Mouse (Mus musculus) liver, embryonic 13.5 days (tissue): ENCODE measurements at regions not wholly inside any gene's neighbourhood (a gene's known extent, or its start where the extent isn't known, plus 50 kb on each side); places are given as distances from the start of the nearest gene placed in this dataset.

Experiments
- ATAC-seq: fragments of 200-750 bp; cut with Nextera tagmentation; 2 replicates; pipeline ENCODE4 v1.8.0; 2017; ENCODE audit warnings: low read depth, mild to moderate bottlenecking, moderate number of reproducible peaks, moderate library complexity
- DNase-seq: peaks from one replicate; pipeline ENCODE4 v3.0.0; 2022
- H3K27ac ChIP-seq: fragments of 300-500 bp; sonication (generic); 2 replicates; pipeline ENCODE4 v1.5.1; 2015; ENCODE audit warnings: moderate library complexity, mild to moderate bottlenecking, inconsistent platforms
- H3K27me3 ChIP-seq: fragments of 300-500 bp; sonication (generic); 2 replicates; pipeline ENCODE4 v1.6.1; 2015; ENCODE audit warnings: mild to moderate bottlenecking, inconsistent platforms
- H3K36me3 ChIP-seq: fragments of 300-500 bp; sonication (generic); 2 replicates; pipeline ENCODE4 v1.6.1; 2015; ENCODE audit warnings: mild to moderate bottlenecking, inconsistent platforms
- H3K4me1 ChIP-seq: fragments of 300-500 bp; sonication (generic); replicated peaks from 2 replicates; pipeline ENCODE4 v1.6.1; 2015; ENCODE audit warnings: inconsistent platforms
- H3K4me2 ChIP-seq: fragments of 300-500 bp; sonication (generic); 2 replicates; pipeline ENCODE4 v1.6.1; 2015; ENCODE audit warnings: inconsistent platforms, mild to moderate bottlenecking, moderate library complexity
- H3K4me3 ChIP-seq: fragments of 300-500 bp; sonication (generic); replicated peaks from 2 replicates; pipeline ENCODE4 v1.5.1; 2015; ENCODE audit warnings: mild to moderate bottlenecking, inconsistent platforms
- H3K9ac ChIP-seq: fragments of 300-500 bp; sonication (generic); 2 replicates; pipeline ENCODE4 v1.6.1; 2015; ENCODE audit warnings: mild to moderate bottlenecking, inconsistent platforms
- H3K9me3 ChIP-seq: fragments of 300-500 bp; sonication (generic); replicated peaks from 2 replicates; pipeline ENCODE4 v1.6.1; 2016; ENCODE audit warnings: inconsistent platforms
- WGBS: fragments of 180-500 bp; shearing (Covaris S2); methylation state at CpG from one replicate; pipeline ENCODE4 v1.1.7; 2015; ENCODE audit not compliant: insufficient replicate concordance; 5-methylcytosine and 5-hydroxymethylcytosine counted together

DNA sequence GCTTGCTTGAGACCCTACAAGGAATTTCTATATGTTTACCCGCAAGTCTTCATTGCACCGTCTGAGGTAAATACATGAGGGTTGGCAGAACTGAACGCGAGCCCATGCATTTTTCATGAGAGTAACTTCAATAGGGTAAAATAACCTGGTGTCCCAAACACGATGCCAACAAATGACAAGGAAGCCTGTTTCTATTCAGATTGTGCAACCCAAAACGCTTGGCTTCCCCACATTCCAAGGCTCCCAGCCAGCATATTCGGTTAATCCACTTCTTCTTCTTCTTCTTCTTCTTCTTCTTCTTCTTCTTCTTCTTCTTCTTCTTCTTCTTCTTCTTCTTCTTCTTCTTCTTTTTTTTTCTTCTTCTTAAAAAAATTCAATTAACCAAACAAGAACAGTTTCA is 616.4 kb downstream of the Kcnj2 start:
- no peaks in the 10 kb centered on the region for H3K27me3 ChIP-seq
- WGBS, result 79% methylated on average over 7 of the region's 7 CpGs
- no peaks in the 10 kb centered on the region for H3K9me3 ChIP-seq
- no peak overlapping the region for H3K4me3 ChIP-seq
- DNase-seq (no peak), ATAC-seq (no peak)
- peaks cover 7% of the 10 kb centered on the region for H3K4me1 ChIP-seq
- H3K9ac ChIP-seq, result no peak overlapping the region
- no peaks in the 10 kb centered on the region for H3K36me3 ChIP-seq
- H3K4me2 ChIP-seq, result no peak overlapping the region
- H3K27ac ChIP-seq, result no peak overlapping the region

DNA sequence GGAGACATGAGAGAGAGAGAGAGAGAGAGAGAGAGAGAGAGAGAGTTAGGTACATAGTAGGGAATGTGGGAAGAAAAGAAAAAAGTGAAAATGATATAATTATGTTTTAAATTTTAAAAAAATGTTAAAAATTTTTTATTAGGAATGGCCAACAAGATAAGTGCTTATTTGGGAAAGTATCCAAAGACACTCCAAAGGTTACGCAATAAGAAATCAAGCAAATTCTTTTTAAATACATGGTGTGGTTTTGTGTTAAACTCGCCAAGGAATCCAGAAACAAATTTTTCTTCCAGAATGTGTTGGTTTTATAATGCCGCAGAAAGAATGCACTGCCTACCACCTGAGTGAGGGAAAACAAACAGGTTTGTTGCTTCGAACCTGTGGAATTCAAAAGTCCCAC is 617.9 kb downstream of the Kcnj2 start:
- DNase-seq, result no peak
- WGBS, result 77% methylated on average over 4 of the region's 4 CpGs

GRCm38 (mm10) chr11:111687769-111688168 is 621.8 kb downstream of the Kcnj2 start:
- Histone ChIP-seq H3K27ac (peak overlapping the region; percentile 68), H3K4me3 (no peak overlapping the region), H3K4me2 (peak overlapping the region; percentile 17; the same call in 1 of the 2 replicates), H3K27me3 (no peaks in the 10 kb centered on the region), H3K36me3 (no peaks in the 10 kb centered on the region), H3K9ac (no peak overlapping the region), H3K4me1 (peaks cover 22% of the 10 kb centered on the region), H3K9me3 (no peaks in the 10 kb centered on the region)
- DNase-seq (peak; percentile 63), ATAC-seq (peak; percentile 96)
- 0% methylated on average over 3 of the region's 3 CpGs for WGBS

More for the DNA sequence above, 617.9 kb downstream of the Kcnj2 start:
- Histone ChIP-seq H3K9me3 (no peaks in the 10 kb centered on the region), H3K27me3 (no peaks in the 10 kb centered on the region), H3K36me3 (no peaks in the 10 kb centered on the region), H3K4me2 (no peak overlapping the region), H3K9ac (no peak overlapping the region), H3K4me1 (peaks cover 19% of the 10 kb centered on the region), H3K27ac (no peak overlapping the region), H3K4me3 (no peak overlapping the region)
- ATAC-seq, result no peak

DNA sequence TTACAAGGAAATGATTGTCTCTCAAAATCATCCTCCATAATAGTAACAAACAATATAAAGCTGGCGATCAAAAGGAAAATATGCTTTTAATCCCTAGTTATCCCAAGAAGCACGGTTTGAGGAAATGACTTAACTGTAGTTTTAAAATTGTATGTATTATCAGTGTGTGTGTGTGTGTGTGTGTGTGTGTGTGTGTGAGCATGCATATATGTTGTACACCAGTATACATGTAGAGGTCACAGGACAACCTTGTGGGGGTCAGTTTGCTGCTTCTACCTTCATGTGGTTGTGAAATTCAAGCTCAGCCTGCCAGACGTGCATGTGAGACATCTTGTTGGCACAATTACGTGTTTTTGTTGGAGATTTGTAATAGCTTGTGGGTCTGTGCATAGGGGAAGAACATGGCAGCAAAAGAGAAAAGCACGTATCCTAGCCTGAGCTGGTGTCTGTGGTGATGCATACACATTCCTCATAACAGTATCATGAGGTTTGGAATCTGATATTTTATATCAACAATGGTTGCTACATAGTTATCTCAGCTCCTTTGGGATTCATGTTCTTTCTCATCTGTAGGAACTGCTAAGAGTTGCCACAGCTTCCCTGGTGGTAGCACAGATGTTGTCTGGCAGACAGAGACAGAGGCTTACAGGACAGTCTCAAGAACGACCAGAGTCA is 622.4 kb downstream of the Kcnj2 start:
- peak overlapping the region; percentile 68 for H3K27ac ChIP-seq
- no peak for DNase-seq
- H3K9me3 ChIP-seq, result no peaks in the 10 kb centered on the region
- H3K4me2 ChIP-seq, result peak overlapping the region; percentile 17; the same call in 1 of the 2 replicates
- 58% methylated on average over 6 of the region's 6 CpGs for WGBS
- H3K4me1 ChIP-seq, result peaks cover 22% of the 10 kb centered on the region
- no peak overlapping the region for H3K9ac ChIP-seq
- no peaks in the 10 kb centered on the region for H3K27me3 ChIP-seq
- no peak overlapping the region for H3K4me3 ChIP-seq
- no peaks in the 10 kb centered on the region for H3K36me3 ChIP-seq
- ATAC-seq, result no peak

DNA sequence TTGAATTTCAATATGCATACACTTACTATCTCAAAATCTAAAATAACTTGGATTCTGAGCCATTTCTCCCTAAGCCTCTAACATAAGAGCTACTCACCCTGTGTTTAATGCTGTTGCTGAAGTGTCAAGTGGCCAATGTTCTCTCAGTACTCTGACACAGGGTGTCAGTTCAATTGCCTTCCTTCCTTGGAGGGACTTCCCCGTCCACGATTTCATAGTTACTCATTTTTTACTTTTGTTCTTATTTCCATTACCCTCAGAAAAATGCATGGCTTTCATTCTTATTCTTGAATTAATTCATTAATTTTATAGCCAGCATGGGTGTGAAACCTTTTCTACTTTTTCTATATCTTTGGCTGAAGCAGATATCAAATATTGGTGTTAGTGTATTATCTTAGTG is 623.9 kb downstream of the Kcnj2 start:
- Histone ChIP-seq H3K4me1 (peaks cover 22% of the 10 kb centered on the region), H3K4me3 (no peak overlapping the region), H3K27ac (no peak overlapping the region; the same call in 1 of the 2 replicates), H3K4me2 (no peak overlapping the region), H3K9ac (no peak overlapping the region), H3K9me3 (no peaks in the 10 kb centered on the region), H3K27me3 (no peaks in the 10 kb centered on the region), H3K36me3 (no peaks in the 10 kb centered on the region)
- WGBS, result 59% methylated on average over 2 of the region's 2 CpGs
- DNase-seq, result no peak
- ATAC-seq, result no peak

DNA sequence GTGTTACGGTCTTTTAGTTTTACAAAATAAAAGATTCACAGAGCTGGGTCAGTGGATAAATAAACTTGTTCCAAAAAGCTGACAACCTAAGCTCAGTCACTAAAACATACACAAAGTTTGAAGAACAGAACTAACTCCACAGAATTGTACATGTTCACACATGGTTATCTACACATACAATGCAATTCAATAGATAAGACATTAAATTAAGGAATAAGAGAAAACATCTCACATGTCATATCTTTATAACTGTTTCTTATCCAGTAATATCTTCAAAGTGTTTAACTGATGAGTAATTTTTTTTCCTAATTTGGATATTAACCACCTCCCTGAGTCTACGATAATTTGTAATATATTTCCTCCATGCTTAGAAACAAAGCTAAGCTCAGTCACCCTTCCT is 625.5 kb downstream of the Kcnj2 start:
- DNase-seq (no peak), ATAC-seq (no peak)
- Histone ChIP-seq H3K27ac (no peak overlapping the region), H3K9ac (no peak overlapping the region), H3K4me3 (no peak overlapping the region), H3K4me2 (no peak overlapping the region), H3K4me1 (peaks cover 22% of the 10 kb centered on the region), H3K27me3 (no peaks in the 10 kb centered on the region), H3K9me3 (no peaks in the 10 kb centered on the region), H3K36me3 (no peaks in the 10 kb centered on the region)
- 81% methylated on average over 2 of the region's 2 CpGs for WGBS

GRCm38 (mm10) chr11:111696668-111697067 is 630.7 kb downstream of the Kcnj2 start:
- no peak overlapping the region for H3K27ac ChIP-seq
- no peak for DNase-seq
- H3K9ac ChIP-seq, result no peak overlapping the region
- H3K9me3 ChIP-seq, result no peaks in the 10 kb centered on the region
- no peaks in the 10 kb centered on the region for H3K4me1 ChIP-seq
- no peaks in the 10 kb centered on the region for H3K27me3 ChIP-seq
- ATAC-seq, result no peak
- H3K4me2 ChIP-seq, result no peak overlapping the region
- no peaks in the 10 kb centered on the region for H3K36me3 ChIP-seq
- 61% methylated on average over 2 of the region's 2 CpGs for WGBS
- no peak overlapping the region for H3K4me3 ChIP-seq

GRCm38 (mm10) chr11:111699862-111700261 is 633.9 kb downstream of the Kcnj2 start:
- Histone ChIP-seq H3K9me3 (no peaks in the 10 kb centered on the region), H3K27ac (no peak overlapping the region), H3K4me1 (no peaks in the 10 kb centered on the region), H3K4me3 (no peak overlapping the region), H3K36me3 (no peaks in the 10 kb centered on the region), H3K9ac (no peak overlapping the region), H3K27me3 (no peaks in the 10 kb centered on the region), H3K4me2 (no peak overlapping the region)
- whole genome bisulfite sequencing, result 70% methylated on average over 3 of the region's 3 CpGs
- ATAC-seq (no peak), DNase-seq (no peak)

DNA sequence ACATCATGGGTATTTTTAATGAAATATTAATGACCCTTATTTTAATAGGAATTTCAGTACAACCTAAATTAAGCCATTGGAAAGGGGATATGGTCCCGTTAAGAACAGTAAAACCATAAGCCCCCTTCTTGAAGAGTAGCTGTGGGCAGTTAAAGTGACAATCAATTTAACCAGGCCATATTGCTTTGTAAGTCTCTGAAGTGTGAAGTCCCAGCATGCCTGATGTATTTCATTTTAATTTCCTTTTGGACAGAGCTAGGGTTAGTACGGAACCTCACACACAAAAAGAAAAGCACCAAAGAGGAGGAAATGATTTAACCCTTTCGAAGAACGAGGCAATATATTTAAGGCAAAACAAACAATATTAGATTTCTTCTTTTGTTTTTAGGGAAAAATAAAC is 640.9 kb downstream of the Kcnj2 start:
- no peak overlapping the region for H3K9ac ChIP-seq

GRCm38 (mm10) chr11:111715401-111715800 is 649.4 kb downstream of the Kcnj2 start:
- no peak overlapping the region for H3K9ac ChIP-seq
- WGBS, result 74% methylated on average over 5 of the region's 5 CpGs
- no peaks in the 10 kb centered on the region for H3K9me3 ChIP-seq
- DNase-seq (no peak), ATAC-seq (no peak)
- no peak overlapping the region for H3K27ac ChIP-seq
- no peak overlapping the region for H3K4me3 ChIP-seq
- no peaks in the 10 kb centered on the region for H3K4me1 ChIP-seq
- no peaks in the 10 kb centered on the region for H3K27me3 ChIP-seq
- no peak overlapping the region for H3K4me2 ChIP-seq
- H3K36me3 ChIP-seq, result no peaks in the 10 kb centered on the region

More for the DNA sequence above, 640.9 kb downstream of the Kcnj2 start:
- WGBS, result 63% methylated on average over 4 of the region's 4 CpGs
- Histone ChIP-seq H3K4me1 (no peaks in the 10 kb centered on the region), H3K4me2 (no peak overlapping the region), H3K27ac (no peak overlapping the region), H3K9me3 (no peaks in the 10 kb centered on the region), H3K4me3 (no peak overlapping the region), H3K27me3 (no peaks in the 10 kb centered on the region), H3K36me3 (no peaks in the 10 kb centered on the region)
- DNase-seq, result no peak
- ATAC-seq, result no peak

- H3K9ac ChIP-seq, result no peak overlapping the region
- no peaks in the 10 kb centered on the region for H3K4me1 ChIP-seq
- ATAC-seq, result no peak
- no peak overlapping the region for H3K4me2 ChIP-seq
- no peaks in the 10 kb centered on the region for H3K27me3 ChIP-seq
- H3K27ac ChIP-seq, result no peak overlapping the region
- no peaks in the 10 kb centered on the region for H3K9me3 ChIP-seq
- WGBS, result 49% methylated on average over 3 of the region's 4 CpGs
- no peak overlapping the region for H3K4me3 ChIP-seq
- no peak for DNase-seq
- H3K36me3 ChIP-seq, result no peaks in the 10 kb centered on the region
These were observed 656.3 kb downstream of the Kcnj2 start for GRCm38 (mm10) chr11:111722276-111722675.

DNA sequence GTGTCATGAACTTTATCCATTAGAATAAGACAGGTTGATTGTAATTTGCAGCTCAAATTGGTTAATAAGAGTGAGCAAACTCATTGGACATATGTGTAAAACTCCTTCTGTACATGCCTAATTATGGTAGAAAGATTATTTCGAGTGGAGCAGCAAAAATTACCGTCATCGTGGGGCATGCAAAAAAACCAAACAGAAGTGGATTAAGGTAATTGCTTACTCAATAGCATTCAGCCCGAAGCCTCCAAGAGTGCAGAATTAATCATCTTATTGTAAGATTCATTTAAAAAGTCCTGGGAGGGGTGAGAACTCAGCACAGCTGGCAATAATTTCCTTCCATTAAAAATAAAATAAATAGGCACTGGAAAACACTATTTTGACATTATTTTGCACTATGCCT is 662.2 kb downstream of the Kcnj2 start:
- ATAC-seq, result no peak
- H3K36me3 ChIP-seq, result no peaks in the 10 kb centered on the region
- no peak for DNase-seq
- no peak overlapping the region for H3K27ac ChIP-seq
- H3K4me2 ChIP-seq, result no peak overlapping the region
- 68% methylated on average over 4 of the region's 4 CpGs for WGBS
- H3K4me3 ChIP-seq, result no peak overlapping the region
- no peaks in the 10 kb centered on the region for H3K9me3 ChIP-seq
- H3K27me3 ChIP-seq, result no peaks in the 10 kb centered on the region
- H3K4me1 ChIP-seq, result no peaks in the 10 kb centered on the region
- no peak overlapping the region for H3K9ac ChIP-seq
